Mouse (Mus musculus): ENCODE measurements around the gene Rps3. TPM values are rescaled to one million over a fixed set of nuclear protein-coding genes. Genes with fewer than 3 reads are reported as not detected.

Gene Rps3
- total RNA-seq, 2 experiments from 2014 or later, result 1,629 to 2,565 TPM

DNA sequence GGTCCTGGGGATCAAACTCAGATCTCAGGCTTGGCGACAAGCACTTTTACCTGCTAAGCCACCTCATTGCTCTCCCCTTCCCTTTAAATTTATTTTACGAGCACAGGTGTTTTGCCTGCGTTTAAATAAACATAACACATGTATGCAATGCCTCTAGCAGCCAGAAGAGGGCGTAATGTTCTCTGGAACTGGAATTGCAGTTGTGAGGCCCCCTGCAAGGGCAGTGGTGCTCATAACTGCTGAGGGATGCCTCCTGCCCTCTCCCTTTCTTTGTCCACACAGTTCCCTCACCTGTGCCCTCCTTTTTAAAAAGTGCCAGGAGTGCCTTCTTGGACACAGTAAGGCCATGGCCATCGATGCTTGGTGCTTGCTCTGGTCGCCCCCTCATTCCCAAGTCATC is 39.5 kb downstream of the Rps3 start:
- ATAC-seq (replicated peaks; ENCODE audit: poor library complexity), result no peak

DNA sequence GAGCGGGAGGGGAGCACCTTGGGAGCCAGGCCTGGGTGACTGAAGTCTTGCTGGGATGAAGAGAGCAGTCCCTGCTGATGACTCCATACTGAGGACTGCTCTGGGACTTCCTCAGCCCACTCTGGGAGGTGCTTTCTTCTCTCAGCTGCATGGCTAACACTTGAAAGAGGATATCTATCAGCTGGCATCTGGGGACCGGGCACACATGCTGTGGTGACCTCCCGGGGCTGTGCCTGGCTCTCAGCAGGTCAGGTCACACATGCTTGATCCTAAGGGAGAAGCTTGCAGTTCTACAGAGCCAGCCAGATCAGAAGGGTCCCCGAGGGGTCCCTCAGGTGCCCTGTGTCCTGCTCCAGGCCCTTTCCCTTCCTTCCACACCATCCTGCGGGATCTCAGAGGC is 40.4 kb downstream of the Rps3 start:
- ATAC-seq (replicated peaks; ENCODE audit: poor library complexity), result no peak

- no peak for ATAC-seq (replicated peaks; ENCODE audit: poor library complexity)
Measured at GRCm38 (mm10) chr7:99441534-99442072, 41.9 kb downstream of the Rps3 start.

- no peak for ATAC-seq (replicated peaks; ENCODE audit: poor library complexity)
Measured at GRCm38 (mm10) chr7:99438881-99439280, 44.7 kb downstream of the Rps3 start.

- no peak for ATAC-seq (replicated peaks; ENCODE audit: poor library complexity)
Measured at GRCm38 (mm10) chr7:99436530-99436929, 47.0 kb downstream of the Rps3 start.

- ATAC-seq (replicated peaks; ENCODE audit: poor library complexity), result peak; percentile 78
Measured at GRCm38 (mm10) chr7:99434672-99435250, 48.8 kb downstream of the Rps3 start.

DNA sequence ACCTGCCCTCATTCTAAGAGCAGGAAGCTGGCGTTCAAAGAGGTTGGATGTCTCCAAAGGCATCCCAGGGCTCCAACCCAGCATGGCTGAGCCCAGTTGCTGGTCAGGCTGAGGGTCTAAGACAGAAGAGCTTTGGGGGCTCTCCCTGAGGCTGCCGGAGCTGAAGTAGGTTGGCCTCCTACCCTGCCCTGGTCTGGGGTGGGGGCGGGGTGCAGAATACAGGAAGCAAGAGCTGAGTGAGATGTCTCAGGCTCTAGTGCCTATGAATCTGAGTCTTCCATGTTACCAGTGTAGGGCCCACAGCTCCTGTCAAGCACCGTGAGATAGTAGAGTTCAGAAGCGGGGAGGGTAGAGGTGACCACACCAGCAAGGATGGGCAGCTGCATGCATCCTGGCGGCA is 50.7 kb downstream of the Rps3 start:
- no peak for ATAC-seq (replicated peaks; ENCODE audit: poor library complexity)

DNA sequence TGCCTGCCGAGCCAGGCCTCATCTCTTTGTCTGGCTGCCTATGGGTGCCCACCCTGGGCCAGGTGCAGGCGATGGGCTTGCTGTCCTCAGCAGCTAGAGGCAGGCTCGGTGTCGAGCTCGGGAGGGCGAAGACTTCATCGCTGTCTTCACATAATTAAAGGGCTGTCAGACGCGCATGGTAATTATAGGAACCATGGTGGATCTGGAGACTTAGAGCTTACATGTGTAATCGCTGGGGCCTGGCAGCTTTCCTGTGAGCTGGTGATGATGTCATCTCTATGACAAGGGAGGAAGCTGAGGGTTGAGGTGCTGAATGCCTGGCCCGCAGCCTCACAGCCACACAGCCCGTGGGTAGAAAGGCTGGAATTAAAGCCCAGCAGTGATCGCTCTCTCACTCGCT is 51.3 kb downstream of the Rps3 start:
- ATAC-seq (replicated peaks; ENCODE audit: poor library complexity), result peak; percentile 60

GRCm38 (mm10) chr7:99430246-99430645 is 53.3 kb downstream of the Rps3 start:
- no peak for ATAC-seq (replicated peaks; ENCODE audit: poor library complexity)

DNA sequence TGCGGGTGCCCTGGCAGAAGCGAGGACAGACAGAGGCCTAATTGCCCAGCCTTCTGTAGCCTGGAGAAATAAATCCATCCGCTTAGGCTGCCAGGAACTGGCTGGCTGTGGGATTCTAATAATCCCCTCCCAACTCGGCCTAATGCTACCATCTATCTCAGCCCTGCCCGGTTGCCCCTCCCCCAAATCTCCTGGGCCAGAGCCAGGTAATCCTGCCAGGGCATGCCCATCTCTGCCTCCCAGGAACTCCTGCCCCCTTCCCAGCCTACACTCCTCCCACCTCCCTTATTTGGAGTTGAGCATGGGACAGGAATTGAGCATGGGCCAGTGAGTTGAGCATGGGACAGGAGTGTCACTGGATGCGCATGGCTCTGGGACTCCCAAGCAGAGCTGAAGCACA is 53.8 kb downstream of the Rps3 start:
- ATAC-seq (replicated peaks; ENCODE audit: poor library complexity), result no peak

DNA sequence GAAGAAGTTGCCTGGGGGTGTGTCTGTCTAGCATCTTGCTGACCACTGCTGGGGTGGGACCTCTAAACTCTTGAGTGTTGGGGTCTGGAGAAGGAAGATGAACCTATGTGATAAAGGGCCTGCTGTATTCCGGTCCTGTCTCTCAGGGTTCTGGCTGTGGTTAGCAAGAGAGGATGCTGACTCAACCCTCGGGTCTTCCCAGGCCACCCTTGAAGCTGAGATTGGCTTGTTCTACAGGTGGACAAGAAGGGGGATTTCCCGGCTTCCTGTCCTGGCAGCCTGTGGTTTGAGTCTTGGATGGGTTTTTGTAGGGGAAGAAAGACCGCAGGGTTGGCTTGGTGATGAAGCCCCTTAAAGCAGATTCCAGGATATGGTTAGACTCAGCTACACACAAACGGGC is 54.7 kb downstream of the Rps3 start:
- ATAC-seq (replicated peaks; ENCODE audit: poor library complexity), result peak; percentile 18; the same call in 1 of the 2 replicates

DNA sequence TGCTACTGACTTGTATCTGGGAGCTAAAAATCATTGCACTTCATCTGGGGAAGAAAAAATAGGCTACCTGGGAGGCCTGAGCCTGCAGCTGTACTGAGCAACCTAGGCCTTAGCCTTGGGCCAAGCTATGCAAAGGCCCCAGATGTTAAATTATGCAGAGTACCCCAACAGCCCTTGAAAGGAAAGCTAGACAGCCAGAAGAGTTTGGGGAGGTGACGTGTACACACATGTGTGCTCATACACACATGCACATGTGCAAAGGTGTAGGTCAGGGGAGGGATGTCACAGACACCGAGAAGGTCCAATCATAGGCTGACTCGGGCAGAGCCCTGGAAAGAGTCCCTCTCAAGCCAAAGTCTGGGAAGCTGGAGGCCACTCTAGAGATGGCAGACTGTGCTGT is 55.6 kb downstream of the Rps3 start:
- ATAC-seq (replicated peaks; ENCODE audit: poor library complexity), result no peak

Other genes with a start within 250 kb of the Rps3 start
- gene Mogat2, start 245.1 kb downstream of the Rps3 start, total RNA-seq (2015), result 7.4 and 8.2 TPM in 2 replicates
- 8.2 and 9.8 TPM in 2 replicates for gene Mogat2, start 245.1 kb downstream of the Rps3 start, total RNA-seq (2017)
- 0.56 TPM in 1 of 2 replicates, not detected in the other for gene Map6, start 216.3 kb downstream of the Rps3 start, total RNA-seq (2015)
- gene Map6, start 216.3 kb downstream of the Rps3 start, total RNA-seq (2017), result not detected in 2 replicates
- 0.05 TPM in 1 of 2 replicates, not detected in the other for gene Serpinh1, start 130.5 kb downstream of the Rps3 start, total RNA-seq (2015)
- not detected in 2 replicates for gene Serpinh1, start 130.5 kb downstream of the Rps3 start, total RNA-seq (2017)
- 0.10 TPM in 1 of 2 replicates, not detected in the other for gene Gdpd5, start 102.3 kb downstream of the Rps3 start, total RNA-seq (2015)
- gene Gdpd5, start 102.3 kb downstream of the Rps3 start, total RNA-seq (2017), result 0.08 TPM in 1 of 2 replicates, not detected in the other
- gene Klhl35, start 17.7 kb downstream of the Rps3 start, total RNA-seq (2015), result 0.79 and 1.0 TPM in 2 replicates
- gene Klhl35, start 17.7 kb downstream of the Rps3 start, total RNA-seq (2017), result 1.2 TPM in 2 replicates
- 23.5 and 24.1 TPM in 2 replicates for gene Arrb1, start 51.7 kb upstream of the Rps3 start, total RNA-seq (2015)
- 48.2 and 49.2 TPM in 2 replicates for gene Arrb1, start 51.7 kb upstream of the Rps3 start, total RNA-seq (2017)
- 0.07 TPM in 1 of 2 replicates, not detected in the other for gene Tpbgl, start 143.4 kb upstream of the Rps3 start, total RNA-seq (2015)
- not detected in 2 replicates for gene Tpbgl, start 143.4 kb upstream of the Rps3 start, total RNA-seq (2017)
- 0.07 and 0.10 TPM in 2 replicates for gene Slco2b1, start 227.6 kb upstream of the Rps3 start, total RNA-seq (2015)
- 0.10 and 0.12 TPM in 2 replicates for gene Slco2b1, start 227.6 kb upstream of the Rps3 start, total RNA-seq (2017)
- not detected in 2 replicates for gene Olfr520, start 246.5 kb upstream of the Rps3 start, total RNA-seq (2015)
- gene Olfr520, start 246.5 kb upstream of the Rps3 start, total RNA-seq (2017), result not detected in 2 replicates